Mouse (Mus musculus): ENCODE measurements at regions not wholly inside any gene's neighbourhood (a gene's known extent, or its start where the extent isn't known, plus 50 kb on each side); places are given as distances from the start of the nearest gene placed in this dataset.

DNA sequence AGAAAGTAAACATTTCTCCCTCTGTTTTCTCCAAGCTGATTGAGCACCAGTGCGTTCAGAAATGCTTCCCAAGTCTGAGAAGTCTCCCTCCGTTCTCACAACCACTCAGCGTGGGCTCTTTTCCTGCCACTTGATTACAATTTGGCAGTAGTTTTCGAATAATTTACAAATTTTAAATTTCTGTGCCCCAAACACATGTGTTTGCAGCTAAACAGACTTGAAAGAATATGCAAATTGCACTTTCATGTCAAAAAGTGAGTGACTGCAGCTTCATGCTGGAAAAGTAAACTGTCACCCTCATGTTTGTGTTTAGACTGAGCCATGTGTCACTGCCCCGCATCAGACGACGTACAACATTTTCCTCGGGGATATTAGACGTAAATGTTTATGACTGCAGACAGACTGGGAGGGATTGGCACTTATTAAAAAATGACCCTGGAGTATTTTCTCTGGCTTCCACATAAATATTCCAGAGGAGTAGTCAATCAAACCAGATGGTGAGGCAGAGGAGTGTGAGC is 70.6 kb upstream of the Six2 start:
- no peak for DNase-seq (ENCODE audit: low spot score)

DNA sequence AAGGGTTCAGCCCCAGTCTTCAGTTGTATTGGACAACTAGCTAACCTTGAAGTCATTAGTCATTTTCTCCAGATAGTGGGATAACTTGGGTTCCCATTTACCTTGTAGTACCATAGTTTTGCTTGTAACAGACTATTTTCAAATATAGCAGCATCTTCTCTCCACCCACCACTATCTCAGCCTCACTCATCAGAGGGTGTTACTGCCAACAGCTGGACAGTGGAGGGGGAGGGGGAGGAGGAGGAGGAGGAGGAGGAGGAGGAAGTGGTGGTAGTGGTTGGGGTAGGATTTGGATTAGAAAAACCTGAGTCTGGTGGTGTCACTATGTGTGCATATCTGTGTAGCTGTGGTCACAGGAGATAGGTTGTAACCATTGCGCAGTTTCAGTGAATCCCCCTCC is 69.6 kb upstream of the Six2 start:
- no peak for DNase-seq (ENCODE audit: low spot score)

DNA sequence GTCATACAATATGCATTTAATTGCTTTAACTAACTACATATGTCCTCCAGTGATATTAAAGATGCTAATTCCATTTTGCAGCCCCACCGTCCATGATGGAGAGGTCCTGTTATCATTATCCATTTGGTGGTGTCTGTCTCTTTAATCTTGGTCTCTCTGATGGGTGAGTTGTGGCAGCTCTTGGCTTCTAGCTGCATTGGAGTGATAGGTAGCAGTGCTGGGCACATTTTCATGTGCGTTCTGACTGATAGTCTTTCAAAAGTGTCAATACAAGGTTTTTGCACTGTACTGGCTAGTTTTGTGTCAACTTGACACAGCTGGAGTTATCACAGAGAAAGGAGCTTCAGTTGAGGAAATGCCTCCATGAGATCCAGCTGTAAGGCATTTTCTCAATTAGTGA is 67.5 kb upstream of the Six2 start:
- DNase-seq (ENCODE audit: low spot score), result no peak

DNA sequence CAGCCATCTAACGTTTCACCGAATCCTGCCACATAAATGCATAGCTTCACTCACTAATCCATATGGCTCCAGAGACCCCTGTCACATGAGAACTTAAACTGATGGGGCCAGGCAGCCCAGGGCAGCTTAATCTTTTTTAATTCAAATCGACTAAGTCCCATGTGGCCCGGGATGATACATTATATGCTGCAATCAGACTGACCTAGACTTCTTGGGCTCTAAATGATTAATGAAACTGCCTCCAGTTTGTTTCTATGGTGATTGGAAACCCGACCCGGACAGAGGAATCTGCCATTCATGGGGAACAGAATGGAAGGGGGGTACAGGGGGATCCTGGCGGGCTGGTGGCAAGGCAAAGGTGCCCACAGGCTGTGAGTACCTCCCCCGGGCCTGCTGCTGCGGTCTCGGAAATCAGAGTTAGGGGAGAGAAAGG is 60.6 kb upstream of the Six2 start:
- no peak for DNase-seq (ENCODE audit: low spot score)

DNA sequence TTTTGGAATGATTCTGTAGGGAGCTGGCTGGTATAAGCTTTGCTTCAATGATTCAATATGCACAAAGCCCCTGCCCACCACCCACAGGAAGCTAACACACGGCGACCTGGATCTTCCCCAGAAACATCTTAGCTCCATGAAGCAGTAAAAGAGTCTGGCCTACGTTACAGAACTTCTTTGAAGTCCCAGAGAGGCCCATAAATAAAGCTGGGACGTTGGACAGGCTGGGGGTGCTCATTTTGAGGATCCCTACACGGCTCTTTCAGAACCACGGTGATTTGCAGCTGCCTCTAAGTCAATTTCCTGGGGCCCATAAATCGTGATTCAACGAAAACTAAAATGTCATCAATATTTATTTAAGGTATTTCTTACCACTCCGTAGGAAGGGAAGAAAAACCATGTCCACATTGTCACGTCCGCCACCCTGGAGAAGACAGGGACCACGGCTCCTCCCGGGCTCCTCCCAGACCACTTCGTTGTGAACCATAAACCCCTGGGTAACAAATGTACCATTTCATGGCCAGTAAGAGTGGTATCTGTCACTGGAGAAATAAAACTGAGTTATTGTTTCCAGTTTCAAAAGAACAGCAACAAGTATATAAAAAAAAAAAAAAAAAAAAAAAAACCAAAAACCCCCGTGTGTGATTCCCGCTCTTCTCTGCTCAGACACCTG is 60.0 kb upstream of the Six2 start:
- no peak for DNase-seq (ENCODE audit: low spot score)

Measured in testis, postnatal 10 days (tissue).